Mouse (Mus musculus) frontal cortex, postnatal 36 days (tissue): ENCODE results near the gene Gm13288.
"Not testable (repeated sequence)": the region's sequence is repeated elsewhere in the genome, so short reads cannot be mapped to it uniquely, and the experiment has no call there.

Experiments used
- DNase-seq, 2 experiments: peaks; one replicate each; pipeline ENCODE4 v3.0.0; 2022; ENCODE audit warnings: low spot score in 2 of 2

Gm13288 gene

GRCm38 (mm10) chr4:88799365-88799764, 6.0 kb upstream of the Gm13288 start, which contains the start of gene Gm13285:
TSS of gene Gm13285 (plus strand) at chr4:88799665.
- DNase-seq = not testable (repeated sequence)

- not testable (repeated sequence) for DNase-seq
These were observed 2.4 kb upstream of the Gm13288 start, which contains the start of gene Gm13287 for GRCm38 (mm10) chr4:88802954-88803353. TSS of gene Gm13287 (plus strand) at chr4:88803254.

GRCm38 (mm10) chr4:88805761-88806160, 430 bp downstream of the Gm13288 start:
- peak; percentile 1 to 2 for DNase-seq

- no peak for DNase-seq
These were observed 10.6 kb downstream of the Gm13288 start, which contains the start of gene Ifna7 for GRCm38 (mm10) chr4:88815928-88816327. TSS of gene Ifna7 (plus strand) at chr4:88816228.

GRCm38 (mm10) chr4:88819659-88820058, 14.3 kb downstream of the Gm13288 start, which contains the start of gene Ifna11:
TSS of gene Ifna11 (plus strand) at chr4:88819959.
- DNase-seq = no peak

GRCm38 (mm10) chr4:88822995-88823394, 17.7 kb downstream of the Gm13288 start:
- DNase-seq = peak in 1 of 2 experiments; percentile 11

- not testable (repeated sequence) for DNase-seq
These were observed 21.8 kb downstream of the Gm13288 start, which contains the start of gene Ifna6 for GRCm38 (mm10) chr4:88827116-88827515. TSS of gene Ifna6 (plus strand) at chr4:88827416.

- DNase-seq = peak; percentile 31 to 38
These were observed 25.2 kb downstream of the Gm13288 start for GRCm38 (mm10) chr4:88830523-88830922.

GRCm38 (mm10) chr4:88835225-88835624, 29.9 kb downstream of the Gm13288 start, which contains the start of gene Ifna5:
TSS of gene Ifna5 (plus strand) at chr4:88835525.
- not testable (repeated sequence) for DNase-seq

- peak in 1 of 2 experiments; percentile 7 for DNase-seq
These were observed 33.5 kb downstream of the Gm13288 start for GRCm38 (mm10) chr4:88838828-88839227.

- DNase-seq = no peak
These were observed 34.7 kb downstream of the Gm13288 start for GRCm38 (mm10) chr4:88840058-88840457.

GRCm38 (mm10) chr4:88841438-88841911, 36.1 kb downstream of the Gm13288 start, which contains the start of gene Ifna4:
TSS of gene Ifna4 (plus strand) at chr4:88841861.
- DNase-seq = no peak

- no peak for DNase-seq
These were observed 40.0 kb downstream of the Gm13288 start for GRCm38 (mm10) chr4:88845334-88845733.

GRCm38 (mm10) chr4:88849698-88850097, 44.4 kb downstream of the Gm13288 start, which contains the start of gene Ifna1:
TSS of gene Ifna1 (plus strand) at chr4:88850087.
- DNase-seq = no peak

- DNase-seq = no peak
These were observed 45.9 kb downstream of the Gm13288 start for GRCm38 (mm10) chr4:88851026-88851763.
